Mouse (Mus musculus) cortical plate, adult 2 months (tissue): ENCODE measurements around the gene Dennd1b. TPM values are rescaled to one million over a fixed set of nuclear protein-coding genes. Genes with fewer than 3 reads are reported as not detected.

Experiments used
- H3K27ac ChIP-seq: fragments of 200-500 bp; 2 replicates; pipeline ENCODE4 v1.5.1; 2012; ENCODE audit warnings: low read length, control low read depth, inconsistent platforms; ENCODE audit not compliant: insufficient read depth
- H3K4me1 ChIP-seq: fragments of 200-500 bp; 2 replicates; pipeline ENCODE4 v1.6.1; 2011; ENCODE audit warnings: low read length; ENCODE audit not compliant: control insufficient read depth, insufficient read depth
- H3K4me3 ChIP-seq: fragments of 200-500 bp; 2 replicates; pipeline ENCODE4 v1.5.1; 2011; ENCODE audit warnings: mild to moderate bottlenecking, low read length, control low read depth; ENCODE audit not compliant: insufficient read depth
- CTCF ChIP-seq: fragments of 200-500 bp; IDR thresholded peaks from 2 replicates; pipeline ENCODE4 v1.5.1; 2011; ENCODE audit warnings: mild to moderate bottlenecking, control low read depth, low read length; ENCODE audit not compliant: insufficient read depth; ENCODE audit errors: extremely low read depth
- POLR2A ChIP-seq: fragments of 200-500 bp; IDR thresholded peaks from 2 replicates; pipeline ENCODE4 v1.6.1; 2011; ENCODE audit warnings: mild to moderate bottlenecking, low read length, control low read depth; ENCODE audit not compliant: insufficient read depth; ENCODE audit errors: extremely low read depth
- polyA plus RNA-seq: library from polyadenylated mRNA; depleted of rRNA; stranded (reverse); fragments of >200 nt; gene quantifications from 2 replicates; pipeline ENCODE4 v1.2.3, GENCODE M21; 2012

Dennd1b gene
- polyA plus RNA-seq, 1 experiment, result 5.5 TPM

DNA sequence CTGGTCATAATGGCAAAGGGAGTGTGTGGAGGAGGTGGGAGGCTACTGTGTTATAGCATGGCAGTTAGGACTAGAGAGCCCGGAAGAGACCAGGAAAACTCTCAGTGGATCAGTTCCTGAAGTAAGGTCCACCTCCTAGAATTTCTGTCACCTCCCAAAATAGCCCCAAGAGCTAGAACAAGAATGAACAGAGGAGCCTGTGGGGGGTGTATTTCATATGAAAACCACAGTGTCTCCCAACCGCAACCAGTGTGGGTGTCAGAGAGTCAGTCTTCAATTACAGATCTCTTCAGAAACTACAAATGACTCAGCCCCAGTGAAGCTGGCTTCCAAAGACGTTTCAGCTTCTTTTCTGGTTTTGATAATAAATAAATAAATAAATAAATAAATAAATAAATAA lies 32.4 kb upstream of the Dennd1b start:
- Histone ChIP-seq H3K27ac (no peak overlapping the region), H3K4me1 (peaks cover 1% of the 10 kb centered on the region; the same call in 1 of the 2 replicates), H3K4me3 (no peak overlapping the region)
- TF ChIP-seq CTCF (no peak), POLR2A (no peak)

DNA sequence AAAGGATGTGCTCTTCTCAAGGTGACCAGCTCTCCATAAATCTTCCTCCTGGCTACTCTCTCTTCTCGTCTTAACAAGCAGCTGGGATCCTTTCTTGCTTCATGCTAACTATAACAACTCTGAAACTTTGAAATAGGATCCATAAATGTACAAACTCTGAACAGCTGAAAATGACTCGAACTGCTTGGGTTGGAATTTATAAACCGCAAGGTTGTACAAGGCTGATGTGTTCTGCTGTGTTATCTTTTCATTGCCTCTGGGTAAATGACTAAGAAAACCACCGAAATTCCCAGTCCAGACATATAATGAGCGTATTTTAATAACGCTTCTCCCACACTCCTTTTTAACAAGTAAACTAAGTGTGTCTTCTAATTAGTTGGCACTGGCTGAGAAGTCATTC lies 27.1 kb upstream of the Dennd1b start:
- TF ChIP-seq POLR2A, result no peak
- Histone ChIP-seq H3K27ac (no peak overlapping the region), H3K4me1 (no peaks in the 10 kb centered on the region), H3K4me3 (no peak overlapping the region)

DNA sequence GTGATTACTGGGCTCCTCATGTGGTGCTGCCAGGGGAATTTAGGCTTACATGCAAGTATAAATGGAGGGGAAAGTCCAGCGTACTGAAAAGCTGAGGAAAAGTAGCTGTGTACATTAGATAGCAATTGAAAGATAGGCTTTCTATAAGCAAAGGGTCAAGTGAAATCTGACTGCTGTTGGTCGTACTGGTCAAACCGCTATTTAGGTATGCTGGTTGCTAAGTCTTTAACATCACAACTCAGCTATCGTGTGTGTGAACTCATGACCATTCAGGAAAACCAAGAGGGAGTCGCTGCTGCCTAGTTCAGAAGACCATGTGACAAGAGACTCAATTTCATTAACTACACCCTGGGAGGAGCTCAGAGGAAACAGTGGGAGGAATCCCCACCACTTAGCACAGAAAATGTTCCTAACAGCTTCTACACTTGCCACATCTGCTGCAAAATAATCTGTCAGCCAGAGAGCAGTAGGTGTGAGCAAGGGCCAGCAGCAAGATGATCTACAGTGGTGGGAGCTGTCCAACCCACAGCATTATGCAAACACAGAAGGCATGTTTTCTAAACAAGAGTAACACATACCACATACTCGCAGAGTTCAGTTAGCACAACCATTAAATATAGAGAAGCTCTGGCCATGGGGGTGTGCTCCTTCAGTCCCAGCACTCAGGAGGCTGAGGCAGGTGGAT lies 25.4 kb upstream of the Dennd1b start:
- TF ChIP-seq CTCF (no peak), POLR2A (no peak)
- no peaks in the 10 kb centered on the region for H3K4me1 ChIP-seq
- no peak overlapping the region for H3K4me3 ChIP-seq
- no peak overlapping the region for H3K27ac ChIP-seq

DNA sequence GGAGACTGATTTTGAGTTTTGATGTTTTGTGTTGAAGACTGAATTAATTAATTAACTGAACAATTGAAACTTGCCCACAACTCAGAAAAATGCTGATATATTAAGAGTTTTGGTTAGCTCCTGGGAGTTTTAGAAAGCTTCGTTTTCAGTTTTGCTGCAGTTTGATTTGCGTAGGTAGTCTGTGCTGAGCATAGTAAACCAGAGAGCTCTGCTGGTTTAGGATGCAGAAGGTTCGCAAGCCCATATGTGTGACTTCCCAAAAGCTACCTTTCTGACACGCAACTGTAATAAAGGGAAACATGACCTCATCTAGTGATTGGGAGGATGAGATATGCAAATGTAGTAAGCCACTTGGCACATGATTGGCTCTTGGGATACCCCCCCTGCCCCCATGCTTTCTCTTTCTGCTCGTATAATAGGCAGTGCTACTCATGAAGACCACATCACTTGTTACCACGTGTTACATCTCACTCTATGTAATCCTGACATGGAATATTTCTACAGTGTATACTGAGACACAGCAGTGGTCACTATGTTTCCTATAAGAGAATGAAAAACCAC lies 23.6 kb upstream of the Dennd1b start:
- Histone ChIP-seq H3K27ac (no peak overlapping the region), H3K4me3 (no peak overlapping the region), H3K4me1 (no peaks in the 10 kb centered on the region)
- TF ChIP-seq POLR2A (no peak), CTCF (no peak)

DNA sequence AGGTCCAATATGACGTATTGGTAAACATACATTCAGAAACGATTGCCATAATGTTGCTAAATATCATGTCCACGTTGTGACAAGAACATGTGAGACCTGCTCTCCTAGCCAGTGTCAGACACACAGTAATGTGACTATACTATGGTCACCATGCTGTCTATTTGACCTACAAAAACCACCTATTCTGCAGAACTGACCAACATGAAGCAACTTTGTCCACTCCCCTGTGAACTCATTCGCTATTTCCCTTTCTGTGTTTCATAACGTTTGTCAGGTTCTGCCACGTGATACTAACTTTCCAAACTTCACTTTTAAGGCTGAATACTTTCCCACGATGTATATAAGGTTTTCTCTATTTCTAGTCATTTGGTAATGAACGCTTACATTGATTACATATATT lies 22.8 kb upstream of the Dennd1b start:
- Histone ChIP-seq H3K27ac (no peak overlapping the region), H3K4me3 (no peak overlapping the region), H3K4me1 (no peaks in the 10 kb centered on the region)
- TF ChIP-seq CTCF (no peak), POLR2A (no peak)

DNA sequence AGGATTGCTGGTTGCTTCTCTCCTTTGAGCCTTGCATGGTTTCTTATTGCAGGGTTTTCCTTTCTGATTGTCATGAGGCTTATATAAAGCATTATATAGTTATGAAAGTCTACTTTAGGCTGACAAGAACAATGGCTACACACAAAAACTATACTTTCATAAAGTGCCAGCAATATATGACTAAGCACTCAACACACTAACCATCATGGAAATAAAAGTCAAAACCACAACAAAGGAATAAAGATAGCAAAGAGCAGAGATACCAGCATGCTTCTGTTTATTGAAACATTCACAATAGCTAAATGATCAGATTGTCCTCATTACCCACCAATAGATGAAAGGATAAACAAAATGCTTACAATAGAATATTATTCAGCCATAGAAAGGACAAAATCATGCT lies 11.1 kb upstream of the Dennd1b start:
- TF ChIP-seq POLR2A (no peak), CTCF (no peak)
- Histone ChIP-seq H3K4me3 (no peak overlapping the region), H3K4me1 (no peaks in the 10 kb centered on the region), H3K27ac (no peak overlapping the region)

DNA sequence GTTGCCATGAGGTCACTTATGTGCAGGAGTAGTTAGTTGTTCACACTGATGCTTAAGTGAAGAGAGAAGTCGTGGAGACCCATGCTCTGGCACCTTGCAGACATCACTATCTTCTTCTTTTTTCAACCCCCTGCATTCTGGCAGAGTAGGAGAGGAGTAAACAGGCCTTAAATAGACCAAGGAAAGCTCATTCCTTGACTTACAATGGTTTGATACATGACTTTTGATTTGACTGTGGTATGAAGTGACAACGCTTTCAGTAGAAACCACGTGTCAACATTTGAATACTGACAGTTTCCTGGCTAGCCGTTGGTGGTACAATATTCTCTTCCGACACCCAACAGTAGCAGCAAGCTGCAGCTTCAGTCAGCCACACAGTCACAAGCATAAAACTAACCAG lies 8.3 kb upstream of the Dennd1b start:
- TF ChIP-seq CTCF (no peak), POLR2A (no peak)
- no peaks in the 10 kb centered on the region for H3K4me1 ChIP-seq
- no peak overlapping the region for H3K27ac ChIP-seq
- H3K4me3 ChIP-seq, result no peak overlapping the region

DNA sequence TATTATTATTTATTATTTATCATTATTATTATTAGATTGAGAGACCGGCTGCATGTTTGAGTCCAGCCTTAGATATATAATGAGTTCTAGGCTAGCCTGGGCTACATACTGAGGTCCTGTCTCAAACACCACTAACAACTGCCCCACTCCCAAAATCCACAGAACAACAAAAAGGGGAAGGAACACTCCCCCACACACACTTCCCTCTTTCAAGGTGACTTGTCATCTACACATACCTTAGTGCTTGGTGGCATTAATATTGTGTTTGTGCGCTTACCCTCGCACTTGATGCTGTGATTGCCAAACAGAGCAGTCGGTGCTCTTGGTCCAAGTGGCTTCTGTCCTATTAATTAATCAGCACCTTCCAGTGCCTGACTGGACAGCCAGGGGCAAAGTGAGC lies 7.8 kb upstream of the Dennd1b start:
- no peaks in the 10 kb centered on the region for H3K4me1 ChIP-seq
- no peak for TF ChIP-seq CTCF
- no peak for TF ChIP-seq POLR2A
- H3K27ac ChIP-seq, result no peak overlapping the region
- no peak overlapping the region for H3K4me3 ChIP-seq

DNA sequence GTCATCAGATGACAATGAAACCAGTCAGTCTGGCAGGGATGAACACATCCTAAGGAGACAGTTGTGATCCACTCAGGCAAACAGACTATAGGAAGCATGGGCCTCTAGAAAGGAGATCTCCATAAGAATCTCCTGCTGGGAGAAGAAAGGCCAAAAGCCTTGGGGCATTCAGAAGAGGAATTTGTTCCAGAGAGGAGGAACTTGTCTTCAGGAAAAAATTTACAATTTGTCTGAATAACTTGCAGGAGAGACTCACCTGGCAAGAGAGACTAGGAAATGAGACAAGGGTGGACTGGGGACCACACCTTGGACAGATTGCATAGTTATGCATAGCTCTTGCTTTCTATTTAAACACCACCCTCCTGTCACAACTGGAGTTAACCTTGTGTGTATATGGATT lies 6.7 kb upstream of the Dennd1b start:
- H3K4me1 ChIP-seq, result no peaks in the 10 kb centered on the region
- TF ChIP-seq POLR2A (no peak), CTCF (no peak)
- H3K4me3 ChIP-seq, result no peak overlapping the region
- no peak overlapping the region for H3K27ac ChIP-seq

DNA sequence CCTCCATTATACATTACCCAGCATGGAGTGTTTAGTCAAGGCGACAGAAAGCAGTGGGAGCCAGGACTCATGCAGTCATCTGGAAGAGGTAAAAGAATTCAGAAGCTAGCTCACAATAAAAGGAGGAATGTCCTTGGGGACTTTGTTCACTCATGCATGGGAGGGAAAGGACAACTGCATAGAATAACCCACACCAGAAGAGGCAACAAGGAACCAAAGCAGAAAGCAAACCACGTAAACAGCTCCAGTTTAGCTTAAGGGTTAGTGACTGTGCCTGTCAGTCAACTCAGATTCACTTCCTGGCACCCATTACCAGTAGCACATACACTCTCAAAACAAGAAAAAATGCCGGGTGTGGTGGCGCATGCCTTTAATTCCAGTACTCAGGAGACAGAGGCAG lies 6.1 kb upstream of the Dennd1b start:
- H3K4me1 ChIP-seq, result no peaks in the 10 kb centered on the region
- H3K4me3 ChIP-seq, result no peak overlapping the region
- no peak for TF ChIP-seq POLR2A
- TF ChIP-seq CTCF, result no peak
- H3K27ac ChIP-seq, result no peak overlapping the region

DNA sequence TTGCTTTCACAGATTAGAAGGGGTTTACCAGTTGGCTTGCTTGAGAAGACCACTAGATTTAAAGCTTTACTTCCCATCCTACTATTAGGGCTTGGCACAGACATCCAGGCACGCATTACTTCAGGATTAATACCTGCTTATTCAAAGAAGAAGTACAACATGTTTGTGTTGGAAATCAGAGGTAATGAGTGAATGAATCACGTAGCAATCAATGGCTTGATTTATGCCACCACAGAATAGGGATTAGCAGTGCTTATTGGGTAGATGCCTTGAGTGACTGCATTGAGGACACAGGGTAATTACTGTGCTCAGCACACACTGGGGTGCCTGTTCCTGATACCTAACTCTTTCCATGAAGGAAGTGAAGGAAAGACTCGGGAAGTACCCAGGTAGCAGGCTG lies 4.4 kb upstream of the Dennd1b start:
- TF ChIP-seq CTCF (no peak), POLR2A (no peak)
- Histone ChIP-seq H3K27ac (no peak overlapping the region), H3K4me3 (no peak overlapping the region), H3K4me1 (no peaks in the 10 kb centered on the region)
